Comparison of ENCODE assay signal across 9 mouse cellular contexts in genomic region chr7:141193348-141193856, GRCm38 (mm10). TPM values are rescaled to one million over a fixed set of nuclear protein-coding genes. Genes with fewer than 3 reads are reported as not detected.
A peak's percentile ranks its signal among the peaks of the same experiment; 100 is the strongest.
DNase-seq lines count a peak whose midpoint lies in the region; ATAC-seq and TF ChIP-seq lines count a peak whose summit lies in the region.
"Had no signal": no experiment of that assay in that cellular context is flagged by ENCODE, and none has a peak within 500 bp of the region (broad histone marks: within the 10 kb centered on the region; RNA-seq: fewer than 3 reads in every experiment).

No protein-coding gene starts in this region.

- DNase-seq in layer of hippocampus, postnatal 10 days (ENCODE audit: low spot score in 2 of 2) = peak; percentile 41 to 57
- no peak for DNase-seq in layer of hippocampus, adult 9-10 months (ENCODE audit: low spot score)
- DNase-seq in adipocyte (ENCODE audit: low spot score) = peak; percentile 25
- no peak for DNase-seq in forebrain, embryonic 14.5 days (ENCODE audit: low spot score)
- peak; percentile 57 for DNase-seq in kidney, adult 11 months
- no peak for DNase-seq in liver, embryonic 14.5 days (ENCODE audit: low read depth in 3 of 3, low spot score in 3 of 3)
- peak; percentile 62 for DNase-seq in naive thymus-derived CD4-positive, alpha-beta T cell, adult 2 months (ENCODE audit: low read depth)
- no peak for DNase-seq in ovary, postnatal 14 days (ENCODE audit: low spot score)

- no peak for TF ChIP-seq CTCF in liver, embryonic 14.5 days (IDR thresholded peaks at IDR 0.05; ENCODE audit: low read depth)

- no peaks in the 10 kb centered on the region for H3K9me3 ChIP-seq in forebrain, embryonic 14.5 days (replicated peaks; ENCODE audit: control insufficient read depth, low read length)
- no peaks in the 10 kb centered on the region for H3K9me3 ChIP-seq in liver, embryonic 14.5 days (ENCODE audit: control insufficient read depth, low read length)

- peak overlapping the region; percentile 84 for H3K4me3 ChIP-seq in forebrain, embryonic 14.5 days (ENCODE audit: low read depth, low read length)
- H3K4me3 ChIP-seq in liver, embryonic 14.5 days (ENCODE audit: insufficient read depth in 1 of 2, low read depth in 2 of 2, low read length in 2 of 2) = peak overlapping the region; percentile 67 to 88

- peaks cover 5% of the 10 kb centered on the region for H3K4me1 ChIP-seq in forebrain, embryonic 14.5 days (ENCODE audit: control insufficient read depth, insufficient read depth, low read length)
- H3K4me1 ChIP-seq in liver, embryonic 14.5 days (replicated peaks; ENCODE audit: control insufficient read depth in 2 of 2, insufficient read depth in 2 of 2, low read length in 1 of 2) = peaks cover 33 to 40% of the 10 kb centered on the region in 2 experiments

- H3K9ac ChIP-seq in forebrain, embryonic 14.5 days (ENCODE audit: low read length) = peak overlapping the region; percentile 95
- H3K9ac ChIP-seq in liver, embryonic 14.5 days (replicated peaks) = peak overlapping the region; percentile 84

- peak overlapping the region; percentile 68 for H3K27ac ChIP-seq in forebrain, embryonic 14.5 days (ENCODE audit: low read depth, low read length)
- H3K27ac ChIP-seq in liver, embryonic 14.5 days = peak overlapping the region; percentile 54

- TF ChIP-seq EP300 in liver, embryonic 14.5 days (IDR thresholded peaks at IDR 0.05; ENCODE audit: low read depth) = no peak

- 2% methylated on average over 35 of the region's 43 CpGs for WGBS in forebrain, embryonic 14.5 days
- 0% methylated on average over 25 of the region's 43 CpGs for WGBS in liver, embryonic 14.5 days (ENCODE audit: insufficient replicate concordance)

- H3K4me2 ChIP-seq in forebrain, embryonic 14.5 days (ENCODE audit: low read length) = peak overlapping the region; percentile 93
- peak overlapping the region; percentile 78 for H3K4me2 ChIP-seq in liver, embryonic 14.5 days (ENCODE audit: low read depth)

- peak; percentile 10 for ATAC-seq in forebrain, embryonic 14.5 days
- peak; percentile 4; the same call in 1 of the 2 replicates for ATAC-seq in liver, embryonic 14.5 days (ENCODE audit: insufficient read depth)

- no peaks in the 10 kb centered on the region for H3K27me3 ChIP-seq in forebrain, embryonic 14.5 days (replicated peaks; ENCODE audit: control insufficient read depth, insufficient read depth, low read length)
- H3K27me3 ChIP-seq in liver, embryonic 14.5 days (ENCODE audit: control insufficient read depth, insufficient read depth, low read length) = no peaks in the 10 kb centered on the region

- H3K36me3 ChIP-seq in forebrain, embryonic 14.5 days (ENCODE audit: control insufficient read depth, insufficient read depth, low read length) = peaks cover 35% of the 10 kb centered on the region
- H3K36me3 ChIP-seq in liver, embryonic 14.5 days (replicated peaks; ENCODE audit: control insufficient read depth, insufficient read depth, low read depth) = peaks cover 26% of the 10 kb centered on the region

RNA-seq across cellular contexts. Expression of gene Hras, which starts 0.4 kb away (rescaled TPM):
- total RNA-seq in layer of hippocampus, postnatal 10 days (2021) = 100 to 1,000 TPM; 210 to 243 TPM
- polyA plus RNA-seq in forebrain, embryonic 14.5 days (2014; fragmentation: Nextera tagmentation; extraction: Ambion mirVana) = 70.2 and 96.3 TPM in 2 replicates
- 50.8 and 66.8 TPM in 2 replicates for polyA plus RNA-seq in liver, embryonic 14.5 days (2012; rRNA removed)
- polyA plus RNA-seq in liver, embryonic 14.5 days (2014; fragmentation: Nextera tagmentation; extraction: Ambion mirVana) = 84.4 and 102 TPM in 2 replicates

RNA-seq across cellular contexts. Expression of gene Lrrc56, which starts 0.6 kb away (rescaled TPM):
- 1 to 10 TPM; 5.0 to 5.8 TPM for total RNA-seq in layer of hippocampus, postnatal 10 days (2021)
- polyA plus RNA-seq in forebrain, embryonic 14.5 days (2014; fragmentation: Nextera tagmentation; extraction: Ambion mirVana) = 6.7 and 8.9 TPM in 2 replicates
- 15.3 and 20.3 TPM in 2 replicates for polyA plus RNA-seq in liver, embryonic 14.5 days (2012; rRNA removed)
- polyA plus RNA-seq in liver, embryonic 14.5 days (2014; fragmentation: Nextera tagmentation; extraction: Ambion mirVana) = 10.4 and 10.9 TPM in 2 replicates

RNA-seq across cellular contexts. Expression of gene Lmntd2, which starts 20.5 kb away (rescaled TPM):
- total RNA-seq in layer of hippocampus, postnatal 10 days (2021) = not detected
- polyA plus RNA-seq in forebrain, embryonic 14.5 days (2014; fragmentation: Nextera tagmentation; extraction: Ambion mirVana) = 0.94 and 0.95 TPM in 2 replicates
- polyA plus RNA-seq in liver, embryonic 14.5 days (2012; rRNA removed) = 2.0 and 2.3 TPM in 2 replicates
- polyA plus RNA-seq in liver, embryonic 14.5 days (2014; fragmentation: Nextera tagmentation; extraction: Ambion mirVana) = 0.25 and 0.66 TPM in 2 replicates
- total RNA-seq: left cerebral cortex, postnatal 36 days had no signal

RNA-seq across cellular contexts. Expression of gene Rnh1, which starts 20.7 kb away (rescaled TPM):
- total RNA-seq in layer of hippocampus, postnatal 10 days (2021) = 10 to 100 TPM; 29.7 to 32.4 TPM
- polyA plus RNA-seq in forebrain, embryonic 14.5 days (2014; fragmentation: Nextera tagmentation; extraction: Ambion mirVana) = 54.7 and 56.7 TPM in 2 replicates
- polyA plus RNA-seq in liver, embryonic 14.5 days (2012; rRNA removed) = 26.5 and 29.1 TPM in 2 replicates
- 54.6 and 59.7 TPM in 2 replicates for polyA plus RNA-seq in liver, embryonic 14.5 days (2014; fragmentation: Nextera tagmentation; extraction: Ambion mirVana)

RNA-seq across cellular contexts. Expression of gene Rassf7, which starts 22.3 kb away (rescaled TPM):
- 1 to 10 TPM; 1.6 to 1.7 TPM for total RNA-seq in layer of hippocampus, postnatal 10 days (2021)
- polyA plus RNA-seq in forebrain, embryonic 14.5 days (2014; fragmentation: Nextera tagmentation; extraction: Ambion mirVana) = 23.7 and 23.8 TPM in 2 replicates
- 21.6 and 28.3 TPM in 2 replicates for polyA plus RNA-seq in liver, embryonic 14.5 days (2012; rRNA removed)
- 16.8 and 22.4 TPM in 2 replicates for polyA plus RNA-seq in liver, embryonic 14.5 days (2014; fragmentation: Nextera tagmentation; extraction: Ambion mirVana)

Comparison
In these comparisons a context has a peak if more than half of its experiments do, and no peak if none do; other contexts are left out.
1. DNase-seq: peak in layer of hippocampus, postnatal 10 days (2 of 2), adipocyte (single experiment), kidney, adult 11 months (single experiment) and naive thymus-derived CD4-positive, alpha-beta T cell, adult 2 months (single experiment); none in layer of hippocampus, adult 9-10 months (single experiment), forebrain, embryonic 14.5 days (single experiment), liver, embryonic 14.5 days (0 of 3) and ovary, postnatal 14 days (single experiment).